Mouse (Mus musculus): ENCODE data around the gene A630076J17Rik. TPM values are rescaled to one million over a fixed set of nuclear protein-coding genes. Genes with fewer than 3 reads are reported as not detected.

The A630076J17Rik gene
- polyA plus RNA-seq, 1 experiment from 2014 or later, result not detected

GRCm38 (mm10) chr3:107233945-107234344 lies 3.5 kb downstream of the A630076J17Rik start:
- H3K4me2 ChIP-seq, result no peak overlapping the region
- no peak overlapping the region for H3K4me3 ChIP-seq
- peaks cover 34% of the 10 kb centered on the region for H3K27me3 ChIP-seq (replicated peaks)
- WGBS (ENCODE audit: insufficient replicate concordance), result 16% methylated on average over 2 of the region's 2 CpGs
- H3K27ac ChIP-seq, result no peak overlapping the region
- H3K9me3 ChIP-seq (replicated peaks), result no peaks in the 10 kb centered on the region
- H3K36me3 ChIP-seq, result no peaks in the 10 kb centered on the region
- peaks cover 4% of the 10 kb centered on the region; the same call in 1 of the 2 replicates for H3K4me1 ChIP-seq
- H3K9ac ChIP-seq, result no peak overlapping the region
- no peak for ATAC-seq

- peaks cover 7% of the 10 kb centered on the region for H3K27me3 ChIP-seq (replicated peaks)
- WGBS (ENCODE audit: insufficient replicate concordance), result 69% methylated on average over 2 of the region's 2 CpGs
- no peaks in the 10 kb centered on the region for H3K4me1 ChIP-seq
- ATAC-seq, result no peak
- H3K9ac ChIP-seq, result no peak overlapping the region
- no peak overlapping the region for H3K27ac ChIP-seq
- H3K4me2 ChIP-seq, result no peak overlapping the region
- H3K36me3 ChIP-seq, result no peaks in the 10 kb centered on the region
- H3K9me3 ChIP-seq (replicated peaks), result no peaks in the 10 kb centered on the region
- no peak overlapping the region for H3K4me3 ChIP-seq
Observed at GRCm38 (mm10) chr3:107238051-107238450, 7.6 kb downstream of the A630076J17Rik start.

GRCm38 (mm10) chr3:107238471-107238980 lies 8.1 kb downstream of the A630076J17Rik start:
- no peak overlapping the region for H3K9ac ChIP-seq
- H3K9me3 ChIP-seq (replicated peaks), result no peaks in the 10 kb centered on the region
- H3K36me3 ChIP-seq, result no peaks in the 10 kb centered on the region
- H3K4me2 ChIP-seq, result no peak overlapping the region
- 67% methylated on average over 8 of the region's 8 CpGs for WGBS (ENCODE audit: insufficient replicate concordance)
- no peak overlapping the region for H3K4me3 ChIP-seq
- ATAC-seq, result no peak
- H3K27ac ChIP-seq, result no peak overlapping the region
- no peaks in the 10 kb centered on the region for H3K4me1 ChIP-seq
- peaks cover 5% of the 10 kb centered on the region; the same call in 1 of the 2 replicates for H3K27me3 ChIP-seq (replicated peaks)

GRCm38 (mm10) chr3:107239607-107240006 lies 9.2 kb downstream of the A630076J17Rik start, which contains the start of gene Prok1:
TSS of gene Prok1 (minus strand) at chr3:107239707.
- no peak for ATAC-seq

GRCm38 (mm10) chr3:107241389-107242094 lies 11.1 kb downstream of the A630076J17Rik start:
- WGBS (ENCODE audit: insufficient replicate concordance), result 46% methylated on average over 14 of the region's 14 CpGs
- H3K9me3 ChIP-seq (replicated peaks), result no peaks in the 10 kb centered on the region
- ATAC-seq, result no peak
- no peaks in the 10 kb centered on the region for H3K36me3 ChIP-seq
- no peak overlapping the region for H3K27ac ChIP-seq
- no peaks in the 10 kb centered on the region for H3K4me1 ChIP-seq
- H3K4me2 ChIP-seq, result no peak overlapping the region
- no peaks in the 10 kb centered on the region for H3K27me3 ChIP-seq (replicated peaks)
- H3K9ac ChIP-seq, result no peak overlapping the region
- H3K4me3 ChIP-seq, result no peak overlapping the region

More at GRCm38 (mm10) chr3:107239607-107240006, 9.2 kb downstream of the A630076J17Rik start, which contains the start of gene Prok1:
- Histone ChIP-seq H3K36me3 (no peaks in the 10 kb centered on the region), H3K4me1 (no peaks in the 10 kb centered on the region), H3K4me3 (no peak within 1 kb of the TSS), H3K9me3 (replicated peaks) (no peaks in the 10 kb centered on the region), H3K4me2 (no peak within 1 kb of the TSS), H3K27me3 (replicated peaks) (0 out of 2 replicates have a peak, but pooled peaks cover 5% of the 10 kb centered on the region), H3K27ac (no peak within 1 kb of the TSS), H3K9ac (no peak within 1 kb of the TSS)
- 74% methylated on average over 9 of the region's 9 CpGs for WGBS (ENCODE audit: insufficient replicate concordance)

GRCm38 (mm10) chr3:107246876-107247275 lies 16.5 kb downstream of the A630076J17Rik start:
- Histone ChIP-seq H3K9me3 (replicated peaks) (no peaks in the 10 kb centered on the region), H3K27me3 (replicated peaks) (no peaks in the 10 kb centered on the region), H3K4me2 (no peak overlapping the region), H3K27ac (no peak overlapping the region), H3K36me3 (no peaks in the 10 kb centered on the region), H3K4me1 (no peaks in the 10 kb centered on the region), H3K4me3 (no peak overlapping the region), H3K9ac (no peak overlapping the region)
- ATAC-seq, result no peak
- WGBS (ENCODE audit: insufficient replicate concordance), result 69% methylated on average over 6 of the region's 6 CpGs

- no peaks in the 10 kb centered on the region for H3K9me3 ChIP-seq (replicated peaks)
- no peaks in the 10 kb centered on the region for H3K4me1 ChIP-seq
- no peak overlapping the region for H3K4me2 ChIP-seq
- no peak for ATAC-seq
- 29% methylated on average over 3 of the region's 3 CpGs for WGBS (ENCODE audit: insufficient replicate concordance)
- no peak overlapping the region for H3K27ac ChIP-seq
- no peaks in the 10 kb centered on the region for H3K36me3 ChIP-seq
- no peak overlapping the region for H3K9ac ChIP-seq
- H3K27me3 ChIP-seq (replicated peaks), result no peaks in the 10 kb centered on the region
- H3K4me3 ChIP-seq, result no peak overlapping the region
Observed at GRCm38 (mm10) chr3:107249042-107249441, 18.6 kb downstream of the A630076J17Rik start.

- Histone ChIP-seq H3K9ac (no peak overlapping the region), H3K4me3 (no peak overlapping the region), H3K27me3 (replicated peaks) (no peaks in the 10 kb centered on the region), H3K27ac (no peak overlapping the region), H3K4me2 (no peak overlapping the region), H3K4me1 (no peaks in the 10 kb centered on the region), H3K9me3 (replicated peaks) (no peaks in the 10 kb centered on the region), H3K36me3 (no peaks in the 10 kb centered on the region)
- ATAC-seq, result no peak
- 15% methylated on average over 2 of the region's 2 CpGs for WGBS (ENCODE audit: insufficient replicate concordance)
Observed at GRCm38 (mm10) chr3:107250320-107250719, 19.9 kb downstream of the A630076J17Rik start.

- no peak for ATAC-seq
- Histone ChIP-seq H3K27ac (no peak overlapping the region), H3K4me1 (no peaks in the 10 kb centered on the region), H3K36me3 (no peaks in the 10 kb centered on the region), H3K27me3 (replicated peaks) (no peaks in the 10 kb centered on the region), H3K4me2 (no peak overlapping the region), H3K9me3 (replicated peaks) (no peaks in the 10 kb centered on the region), H3K9ac (no peak overlapping the region), H3K4me3 (no peak overlapping the region)
- WGBS (ENCODE audit: insufficient replicate concordance), result 11% methylated on average over 4 of the region's 4 CpGs
Observed at GRCm38 (mm10) chr3:107252035-107252434, 21.6 kb downstream of the A630076J17Rik start.

- H3K27me3 ChIP-seq (replicated peaks), result no peaks in the 10 kb centered on the region
- H3K4me3 ChIP-seq, result no peak overlapping the region
- H3K4me2 ChIP-seq, result no peak overlapping the region
- 55% methylated on average over 5 of the region's 5 CpGs for WGBS (ENCODE audit: insufficient replicate concordance)
- no peak overlapping the region for H3K9ac ChIP-seq
- no peak for ATAC-seq
- H3K4me1 ChIP-seq, result no peaks in the 10 kb centered on the region
- H3K27ac ChIP-seq, result no peak overlapping the region
- H3K9me3 ChIP-seq (replicated peaks), result no peaks in the 10 kb centered on the region
- H3K36me3 ChIP-seq, result no peaks in the 10 kb centered on the region
Observed at GRCm38 (mm10) chr3:107253925-107254324, 23.5 kb downstream of the A630076J17Rik start.

- Histone ChIP-seq H3K4me3 (no peak overlapping the region), H3K9me3 (replicated peaks) (no peaks in the 10 kb centered on the region), H3K36me3 (no peaks in the 10 kb centered on the region), H3K27ac (no peak overlapping the region), H3K9ac (no peak overlapping the region), H3K27me3 (replicated peaks) (no peaks in the 10 kb centered on the region), H3K4me1 (no peaks in the 10 kb centered on the region), H3K4me2 (no peak overlapping the region)
- WGBS (ENCODE audit: insufficient replicate concordance), result 77% methylated on average over 3 of the region's 3 CpGs
- ATAC-seq, result no peak
Observed at GRCm38 (mm10) chr3:107255992-107256391, 25.6 kb downstream of the A630076J17Rik start.

- no peaks in the 10 kb centered on the region for H3K27me3 ChIP-seq (replicated peaks)
- no peak overlapping the region for H3K9ac ChIP-seq
- H3K4me3 ChIP-seq, result no peak overlapping the region
- no peaks in the 10 kb centered on the region for H3K36me3 ChIP-seq
- no peaks in the 10 kb centered on the region for H3K4me1 ChIP-seq
- H3K4me2 ChIP-seq, result no peak overlapping the region
- no peak overlapping the region for H3K27ac ChIP-seq
- H3K9me3 ChIP-seq (replicated peaks), result no peaks in the 10 kb centered on the region
- ATAC-seq, result no peak
- 57% methylated on average over 7 of the region's 7 CpGs for WGBS (ENCODE audit: insufficient replicate concordance)
Observed at GRCm38 (mm10) chr3:107256724-107257123, 26.3 kb downstream of the A630076J17Rik start.
